Mouse (Mus musculus) adrenal gland, adult 18-20 months (tissue): ENCODE measurements around the gene Dmbt1. TPM values are rescaled to one million over a fixed set of nuclear protein-coding genes. Genes with fewer than 3 reads are reported as not detected.

Experiments used
- total RNA-seq, 2 experiments: library from RNA; stranded (reverse); gene quantifications; 1 replicate in 1 of 2; 2 replicates in 1 of 2; pipeline ENCODE4 v1.2.3; 2021

The Dmbt1 gene
- total RNA-seq, 2 experiments from 2014 or later, result not detected

Other genes starting within 250 kb of the Dmbt1 start
- 10 to 100 TPM; 24.8 to 28.9 TPM for gene Plekha1, start 166.3 kb upstream of the Dmbt1 start, total RNA-seq
- 10 to 100 TPM; 31.8 to 79.5 TPM for gene Htra1, start 95.9 kb upstream of the Dmbt1 start, total RNA-seq
- gene 4933402N03Rik, start 114.3 kb downstream of the Dmbt1 start, total RNA-seq, result not detected
- gene 5430419D17Rik, start 142.3 kb downstream of the Dmbt1 start, total RNA-seq, result not detected